Mouse (Mus musculus) retina, postnatal 1 day (tissue): Measurements from ENCODE around the gene Gja10.

Source experiments
- DNase-seq: peaks from one replicate; pipeline ENCODE4 v3.0.0-alpha.2; 2012

Gja10 gene

DNA sequence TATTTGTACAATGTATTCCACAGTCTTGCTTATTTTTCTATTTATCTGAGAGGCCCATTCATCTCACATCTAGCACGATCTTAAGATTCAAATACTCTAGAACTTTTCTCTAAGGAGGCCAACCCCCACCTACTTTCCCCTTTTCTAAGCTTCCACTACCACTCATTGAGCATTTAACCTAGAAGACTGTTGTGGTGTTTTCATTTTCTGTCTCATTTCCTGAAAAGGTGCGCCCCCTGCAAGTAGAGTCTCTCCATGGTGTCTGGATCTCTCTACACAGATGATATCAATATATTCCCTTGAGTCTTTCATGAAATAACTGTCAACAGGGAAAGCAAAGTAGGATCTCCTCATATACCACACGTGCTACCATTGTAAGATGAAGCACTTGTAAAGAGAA, at the start of gene Gja10:
Gene Gja10, minus strand, starts transcription at position 101 of the 400 bp plus-strand sequence.
- DNase-seq = no peak

GRCm38 (mm10) chr4:32651669-32652068, 49.1 kb upstream of the Gja10 start:
- DNase-seq = no peak

DNA sequence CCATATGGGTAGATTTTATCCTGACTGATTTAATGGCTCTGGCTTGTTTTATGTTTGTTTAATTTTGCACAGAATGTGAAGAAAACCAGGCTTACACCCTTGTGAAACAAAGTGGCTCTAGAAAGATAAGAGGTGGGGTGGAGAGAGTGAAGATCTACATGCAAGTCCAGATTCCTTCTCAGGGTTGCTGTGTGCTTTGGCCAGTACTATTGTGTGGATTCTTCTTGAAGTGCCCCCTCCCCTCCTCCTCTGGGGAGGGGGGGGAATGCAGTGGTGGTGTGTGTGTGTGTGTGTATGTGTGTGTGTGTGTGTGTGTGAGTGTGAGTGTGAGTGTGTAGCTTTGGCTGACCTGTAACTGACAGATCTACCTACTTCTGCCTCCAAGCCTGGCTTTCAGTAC, 19.1 kb upstream of the Gja10 start:
- no peak for DNase-seq

GRCm38 (mm10) chr4:32615034-32615881, 12.7 kb upstream of the Gja10 start, which contains the start of gene Casp8ap2:
Casp8ap2 (plus strand) TSS chr4:32615451.
- peak; percentile 100 for DNase-seq

DNA sequence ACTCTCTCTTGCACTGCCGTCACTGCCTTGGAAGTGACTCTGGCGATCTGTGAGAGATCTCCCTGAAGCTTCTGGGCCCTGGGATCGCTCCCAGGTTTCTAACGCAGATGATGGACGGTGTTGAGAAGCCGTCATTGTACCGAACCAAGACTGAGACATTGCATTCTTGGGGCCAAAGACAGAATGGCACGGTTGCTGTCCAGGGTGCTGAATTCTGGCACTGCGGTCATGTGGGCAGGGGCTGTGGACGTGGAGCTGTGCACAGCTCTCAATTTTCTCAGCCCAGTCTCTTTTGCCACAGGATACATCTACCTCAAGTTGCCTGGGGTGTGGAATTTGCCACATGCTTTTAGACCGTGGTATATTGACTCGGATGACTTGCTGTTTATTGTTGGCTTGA, 1.4 kb downstream of the Gja10 start:
- peak; percentile 71 for DNase-seq

DNA sequence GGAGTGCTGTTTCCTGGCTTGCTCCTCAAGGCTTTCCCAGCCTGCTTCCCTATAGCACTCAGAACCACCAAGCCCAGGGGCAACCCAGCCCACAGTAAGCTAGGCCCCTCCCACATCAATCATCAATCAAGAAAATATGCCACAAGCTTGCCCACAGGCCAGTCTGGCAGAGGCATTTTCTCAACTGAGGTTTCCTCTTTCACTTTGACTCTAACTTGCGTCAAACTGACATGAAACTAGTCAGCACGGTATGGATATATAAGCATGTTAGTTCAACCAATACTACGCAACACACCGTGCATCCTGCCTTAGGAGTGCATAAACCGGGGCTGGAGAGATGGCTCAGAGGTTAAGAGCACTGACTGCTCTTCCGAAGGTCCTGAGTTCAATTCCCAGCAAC, 14.3 kb downstream of the Gja10 start:
- no peak for DNase-seq

DNA sequence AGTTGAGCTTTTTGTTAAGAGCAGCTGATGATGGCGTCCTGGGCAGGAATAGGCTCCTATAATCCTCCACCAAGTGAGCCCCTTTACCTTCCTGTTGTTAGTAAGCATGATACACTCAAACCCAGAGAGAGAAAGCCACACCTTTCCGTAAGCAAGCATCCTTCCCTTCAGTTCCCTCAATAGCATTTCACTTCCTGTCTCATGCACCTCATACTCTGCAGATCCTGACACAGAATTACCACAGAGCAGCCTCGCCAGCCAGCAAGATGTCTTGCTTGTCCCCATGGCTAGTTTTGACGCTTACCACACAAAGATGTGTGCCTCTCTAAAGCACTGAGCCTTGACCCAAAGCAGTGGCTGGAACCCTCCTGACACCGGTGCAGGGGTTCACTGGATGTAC, 15.0 kb downstream of the Gja10 start:
- DNase-seq = no peak

- DNase-seq = peak; percentile 71
Observed at GRCm38 (mm10) chr4:32586596-32586995, 16.0 kb downstream of the Gja10 start.

DNA sequence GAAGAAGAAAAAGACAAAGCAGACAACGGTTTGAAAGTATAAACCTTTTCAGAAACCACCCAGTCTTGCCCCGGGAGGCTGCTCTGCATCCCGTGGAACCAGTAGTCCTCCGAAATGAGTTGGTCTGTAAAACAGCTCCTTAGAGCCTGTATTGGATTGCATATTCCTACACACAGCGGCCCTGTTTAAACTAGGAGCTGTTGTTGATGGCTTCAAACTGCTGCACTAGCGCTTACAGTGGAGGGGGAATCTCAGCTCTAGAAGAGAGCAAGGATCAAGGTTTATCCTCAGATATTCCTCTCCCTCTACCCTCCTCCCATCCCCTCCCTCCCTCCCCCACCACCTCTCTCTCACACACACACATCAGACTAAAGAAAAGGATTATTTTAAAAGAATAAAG, 18.4 kb downstream of the Gja10 start:
- DNase-seq = no peak

GRCm38 (mm10) chr4:32579850-32580249, 22.7 kb downstream of the Gja10 start:
- DNase-seq = no peak

DNA sequence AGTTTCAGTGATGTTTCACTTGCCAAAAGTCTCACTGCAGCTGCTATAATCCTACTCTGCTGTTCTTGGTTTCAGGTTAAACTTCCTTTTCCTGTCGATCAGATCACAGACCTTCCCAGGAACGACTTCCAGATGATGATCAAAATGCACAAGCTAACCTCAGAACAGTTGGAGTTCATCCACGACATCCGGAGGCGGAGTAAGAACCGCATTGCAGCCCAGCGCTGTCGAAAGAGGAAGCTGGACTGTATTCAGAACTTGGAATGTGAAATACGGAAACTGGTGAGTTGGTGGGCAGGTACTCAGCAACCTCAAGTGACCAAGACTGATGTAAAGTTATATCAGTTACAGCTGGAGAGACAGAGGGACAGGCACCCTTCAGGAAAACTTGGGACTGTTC, 27.4 kb downstream of the Gja10 start:
- DNase-seq = no peak

DNA sequence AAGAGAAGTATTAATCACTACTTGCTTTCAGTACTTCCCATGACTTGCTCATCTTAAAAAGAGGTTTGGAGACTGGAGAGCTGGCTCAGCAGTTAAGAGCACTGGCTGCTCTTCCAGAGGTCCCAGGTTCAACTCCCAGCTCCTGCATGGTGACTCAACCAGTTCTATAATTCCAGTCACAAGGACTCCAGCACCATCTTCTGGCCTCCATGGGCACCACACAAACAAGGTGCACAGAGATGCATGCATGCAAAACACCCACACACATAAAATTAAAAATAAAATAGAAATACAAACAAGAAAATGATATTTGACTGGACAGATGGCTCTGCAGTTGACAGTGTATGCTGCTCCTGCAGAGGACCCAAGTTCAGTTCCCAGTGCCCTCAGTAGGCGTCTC, 28.0 kb downstream of the Gja10 start:
- no peak for DNase-seq

GRCm38 (mm10) chr4:32573586-32573985, 29.0 kb downstream of the Gja10 start:
- DNase-seq = no peak

GRCm38 (mm10) chr4:32572118-32572517, 30.4 kb downstream of the Gja10 start:
- peak; percentile 72 for DNase-seq

- DNase-seq = no peak
Observed at GRCm38 (mm10) chr4:32571441-32571840, 31.1 kb downstream of the Gja10 start.

- no peak for DNase-seq
Observed at GRCm38 (mm10) chr4:32570939-32571317, 31.6 kb downstream of the Gja10 start.

- peak; percentile 19 for DNase-seq
Observed at GRCm38 (mm10) chr4:32569995-32570938, 32.3 kb downstream of the Gja10 start.

GRCm38 (mm10) chr4:32569054-32569453, 33.5 kb downstream of the Gja10 start:
- DNase-seq = no peak

GRCm38 (mm10) chr4:32564918-32565317, 37.6 kb downstream of the Gja10 start:
- DNase-seq = no peak

DNA sequence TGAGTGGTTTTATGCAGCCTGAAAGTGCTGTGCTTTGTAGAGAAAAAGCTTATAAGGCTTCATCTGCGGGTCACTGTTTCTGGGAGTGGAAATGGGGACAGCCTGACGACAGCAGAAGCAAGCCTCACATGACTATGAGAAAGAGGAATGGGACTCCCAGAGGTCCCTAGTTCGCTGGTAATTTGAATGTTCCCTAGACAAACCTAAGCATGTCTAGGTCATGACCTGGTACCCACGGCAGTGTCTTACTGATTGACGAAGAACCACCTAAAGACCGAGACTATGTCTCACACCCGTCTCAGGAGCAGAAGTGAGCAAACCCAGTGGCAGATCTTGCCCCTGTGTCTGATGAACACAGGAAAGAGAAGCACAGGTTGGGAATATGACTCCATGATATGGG, 38.1 kb downstream of the Gja10 start:
- no peak for DNase-seq

DNA sequence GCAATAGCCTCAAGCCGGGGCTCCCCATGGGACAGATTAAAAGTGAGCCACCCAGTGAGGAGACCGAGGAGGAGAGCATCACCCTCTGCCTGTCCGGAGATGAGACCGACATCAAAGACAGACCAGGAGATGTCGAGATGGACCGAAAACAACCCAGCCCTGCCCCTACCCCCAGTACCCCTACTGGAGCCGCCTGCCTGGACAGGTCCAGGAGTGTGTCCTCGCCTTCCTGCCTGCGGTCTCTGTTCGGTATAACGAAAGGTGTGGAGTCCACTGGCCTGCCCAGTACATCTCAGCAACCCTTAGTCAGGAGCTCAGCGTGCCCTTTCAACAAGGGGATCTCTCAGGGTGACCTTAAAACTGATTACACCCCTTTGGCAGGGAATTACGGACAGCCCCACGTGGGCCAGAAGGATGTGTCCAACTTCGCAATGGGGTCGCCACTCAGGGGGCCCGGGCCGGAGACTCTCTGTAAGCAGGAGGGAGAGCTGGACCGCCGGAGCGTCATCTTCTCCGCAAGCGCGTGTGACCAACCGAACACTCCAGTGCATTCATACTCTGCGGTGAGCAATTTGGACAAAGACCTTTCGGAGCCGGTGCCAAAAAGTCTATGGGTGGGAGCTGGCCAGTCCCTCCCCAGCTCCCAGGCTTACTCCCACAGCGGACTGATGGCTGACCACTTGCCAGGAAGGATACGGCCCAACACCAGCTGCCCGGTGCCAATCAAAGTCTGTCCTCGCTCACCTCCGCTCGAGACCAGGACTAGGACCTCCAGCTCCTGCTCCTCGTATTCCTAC, 40.0 kb downstream of the Gja10 start:
- DNase-seq = no peak

DNA sequence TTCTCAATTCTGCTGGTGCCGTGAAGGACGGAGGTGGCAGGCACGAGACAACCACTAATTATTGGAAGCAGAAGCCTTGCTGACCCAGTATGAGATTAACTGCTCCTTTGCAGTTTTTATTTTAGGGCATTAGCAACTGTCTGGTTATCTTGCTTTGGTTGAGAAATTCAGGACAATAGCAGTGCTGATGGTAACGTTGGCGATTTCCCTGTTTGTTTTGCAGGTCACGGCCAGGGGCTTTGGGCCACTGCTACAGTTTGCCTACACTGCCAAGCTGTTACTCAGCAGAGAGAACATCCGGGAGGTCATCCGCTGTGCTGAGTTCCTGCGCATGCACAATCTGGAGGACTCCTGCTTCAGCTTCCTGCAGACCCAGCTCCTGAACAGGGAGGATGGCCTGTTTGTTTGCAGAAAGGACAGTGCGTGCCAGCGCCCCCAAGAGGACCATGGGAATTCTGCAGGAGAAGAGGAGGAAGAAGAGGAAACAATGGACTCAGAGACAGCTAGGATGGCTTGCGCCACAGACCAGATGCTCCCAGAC, 40.9 kb downstream of the Gja10 start:
- DNase-seq = peak; percentile 91
